Mouse (Mus musculus) small intestine, adult 2 months (tissue): ENCODE data around the gene Il21r.

Source experiments
- CTCF ChIP-seq: fragments of 200-500 bp; IDR thresholded peaks from 2 replicates; pipeline ENCODE4 v1.5.1; 2012; ENCODE audit warnings: low read depth, mild to moderate bottlenecking, control low read depth, inconsistent platforms, low read length, moderate library complexity, mixed read lengths; ENCODE audit not compliant: insufficient replicate concordance, insufficient read length; ENCODE audit errors: extremely low read depth
- POLR2A ChIP-seq: fragments of 200-500 bp; IDR thresholded peaks from 2 replicates; pipeline ENCODE4 v1.6.1; 2012; ENCODE audit warnings: low read depth, mild to moderate bottlenecking, control low read depth, inconsistent platforms, low read length, moderate library complexity

DNA sequence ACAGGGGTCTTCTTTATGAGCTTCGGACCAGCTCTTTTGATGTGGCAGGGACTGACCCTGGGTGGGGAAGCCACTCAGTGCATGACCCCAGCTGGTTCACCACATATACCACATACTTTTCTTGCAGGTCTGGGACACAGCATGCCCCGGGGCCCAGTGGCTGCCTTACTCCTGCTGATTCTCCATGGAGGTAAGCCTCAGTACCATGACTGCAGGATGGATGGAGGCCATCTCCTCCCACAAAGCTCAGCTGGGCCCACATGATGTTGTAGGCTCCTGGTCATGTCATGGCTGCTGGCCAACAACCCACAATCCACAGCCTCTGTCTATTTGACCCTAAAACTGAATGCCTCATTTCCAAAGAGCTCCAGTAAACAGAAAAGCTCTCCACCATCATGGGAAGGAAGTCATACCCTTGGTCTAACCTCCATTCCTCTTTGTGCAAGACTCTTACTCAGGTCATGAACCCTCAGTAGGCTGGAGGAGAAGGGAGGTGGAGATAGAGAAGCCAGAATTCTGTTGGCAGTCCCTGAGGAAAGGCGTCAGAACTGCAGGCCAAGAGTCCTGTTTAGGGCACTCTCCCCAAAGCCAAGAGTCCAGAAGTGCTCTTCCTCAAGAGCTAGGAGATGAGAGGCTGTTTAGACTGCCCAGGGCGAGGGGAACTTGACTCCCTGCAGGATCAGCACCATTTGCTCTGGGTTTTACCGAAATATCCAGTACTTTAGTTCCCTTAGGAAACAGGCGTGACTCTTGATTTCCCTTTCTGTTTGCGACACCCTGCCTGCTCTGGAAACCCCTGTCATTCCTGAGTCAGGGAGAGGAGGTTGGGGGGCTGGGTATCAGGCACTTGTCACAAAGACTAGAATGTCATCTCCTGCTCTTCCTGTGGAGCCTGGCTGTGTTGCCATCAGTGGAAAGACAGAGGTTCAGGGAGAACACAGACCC, 19.8 kb downstream of the Il21r start:
- TF ChIP-seq POLR2A (no peak), CTCF (no peak)
